Mouse (Mus musculus): Measurements from ENCODE around the gene Prim2.

DNA sequence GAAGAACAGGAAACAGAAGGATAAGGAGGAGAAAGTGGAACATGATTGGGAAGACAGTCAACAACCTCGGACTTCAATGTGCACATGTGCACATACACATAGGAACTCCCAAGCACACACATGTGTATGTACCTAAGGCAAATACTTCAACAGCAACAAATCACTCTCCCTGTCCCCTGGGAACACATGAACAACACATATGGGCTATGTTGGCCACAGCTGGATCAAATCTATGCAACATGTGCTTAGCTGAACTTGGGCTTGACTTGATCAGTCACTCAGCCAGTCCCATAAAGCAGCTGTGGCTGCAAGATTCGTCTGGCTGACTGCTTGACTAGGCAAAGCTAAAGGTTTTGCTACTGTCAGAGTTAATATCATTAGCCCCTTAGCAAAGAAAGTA lies 19.2 kb upstream of the Prim2 start:
- TF ChIP-seq ZNF384 (IDR thresholded peaks at IDR 0.05; ENCODE audit: low read depth, low read length) = no peak
- TF ChIP-seq MAFK (IDR thresholded peaks at IDR 0.05; ENCODE audit: insufficient read depth, low read depth, low read length) = no peak
- TF ChIP-seq HCFC1 (IDR thresholded peaks at IDR 0.05; ENCODE audit: borderline replicate concordance, insufficient read depth, low read length) = no peak
- TF ChIP-seq CHD2 (IDR thresholded peaks at IDR 0.05; ENCODE audit: low read depth, low read length) = no peak
- TF ChIP-seq ZC3H11A (IDR thresholded peaks at IDR 0.05; ENCODE audit: borderline replicate concordance, low read depth, low read length) = no peak
